Mouse (Mus musculus) gastrocnemius, adult 8-10 months (tissue): ENCODE data around the gene Mettl16. TPM values are rescaled to one million over a fixed set of nuclear protein-coding genes. Genes with fewer than 3 reads are reported as not detected.

Source experiments
- microRNA-seq: library from miRNA; unstranded; fragments of <30 nt; microRNA quantifications from one replicate; pipeline ENCODE4 v1.2.0, GENCODE M21; 2022
- total RNA-seq, 4 experiments: library from RNA; stranded (reverse); gene quantifications; 2 replicates each; pipeline ENCODE4 v1.2.4; 2022

Mettl16 gene
- total RNA-seq, 4 experiments from 2014 or later, result 10.7 to 16.3 (median 12.4) TPM

Small RNAs within 50 kb of the gene (microRNA-seq; reads per million reads assigned to microRNA genes)
- gene Mir6926, result not detected

Other genes starting within 250 kb of the Mettl16 start
- gene Rap1gap2, start 159.9 kb upstream of the Mettl16 start, total RNA-seq, result 1 to 10 TPM; 3.7 to 6.6 (median 5.9) TPM
- gene Ccdc92b, start 151.2 kb upstream of the Mettl16 start, total RNA-seq, result under 1 TPM in 1 of 4 experiments, not detected in 3; 0.07 TPM
- gene Cluh, start 121.3 kb upstream of the Mettl16 start, total RNA-seq, result 10 to 100 TPM; 87.3 to 98.6 (median 92.7) TPM
- gene Pafah1b1, start 46.2 kb upstream of the Mettl16 start, total RNA-seq, result 100 to 1,000 TPM; 107 to 135 (median 112) TPM
- 10 to 100 TPM in 1 of 4 experiments, 1 to 10 TPM in 3; 5.8 to 11.7 (median 7.8) TPM for gene Mnt, start 60.1 kb downstream of the Mettl16 start, total RNA-seq
- gene Sgsm2, start 126.2 kb downstream of the Mettl16 start, total RNA-seq, result 1 to 10 TPM; 1.3 to 2.0 (median 1.7) TPM
- gene Tsr1, start 127.2 kb downstream of the Mettl16 start, total RNA-seq, result 10 to 100 TPM; 26.3 to 39.2 (median 28.2) TPM
- gene Smg6, start 155.0 kb downstream of the Mettl16 start, total RNA-seq, result 10 to 100 TPM; 10.3 to 13.0 (median 11.7) TPM
- 10 to 100 TPM; 15.8 to 19.1 (median 17.0) TPM for gene Srr, start 155.1 kb downstream of the Mettl16 start, total RNA-seq